Mouse (Mus musculus): Measurements from ENCODE around the gene Oas2. TPM values are rescaled to one million over a fixed set of nuclear protein-coding genes. Genes with fewer than 3 reads are reported as not detected.
A peak's percentile ranks its signal among the peaks of the same experiment; 100 is the strongest.

Oas2 gene
- polyA plus RNA-seq, 1 experiment from 2014 or later, result 0.44 TPM

DNA sequence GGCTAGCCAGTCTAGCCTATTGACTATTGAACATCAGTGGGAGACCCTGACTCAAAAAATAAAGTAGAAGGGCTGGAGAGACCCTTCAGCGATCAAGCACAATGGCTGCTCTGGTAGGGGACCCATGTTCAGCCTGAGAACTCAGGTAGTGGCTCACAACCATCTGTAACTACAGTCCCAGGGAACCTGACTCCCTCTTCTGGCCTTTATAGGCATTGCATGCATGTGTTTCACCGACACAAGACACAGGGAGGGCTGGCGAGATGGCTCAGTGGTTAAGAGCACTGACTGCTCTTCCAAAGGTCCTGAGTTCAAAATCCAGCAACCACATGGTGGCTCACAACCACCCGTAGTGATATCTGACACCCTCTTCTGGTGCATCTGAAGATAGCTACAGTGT is 7.5 kb downstream of the Oas2 start:
- H3K4me3 ChIP-seq (ENCODE audit: low read length), result no peak overlapping the region
- 32% methylated on average over 4 of the region's 4 CpGs for WGBS

DNA sequence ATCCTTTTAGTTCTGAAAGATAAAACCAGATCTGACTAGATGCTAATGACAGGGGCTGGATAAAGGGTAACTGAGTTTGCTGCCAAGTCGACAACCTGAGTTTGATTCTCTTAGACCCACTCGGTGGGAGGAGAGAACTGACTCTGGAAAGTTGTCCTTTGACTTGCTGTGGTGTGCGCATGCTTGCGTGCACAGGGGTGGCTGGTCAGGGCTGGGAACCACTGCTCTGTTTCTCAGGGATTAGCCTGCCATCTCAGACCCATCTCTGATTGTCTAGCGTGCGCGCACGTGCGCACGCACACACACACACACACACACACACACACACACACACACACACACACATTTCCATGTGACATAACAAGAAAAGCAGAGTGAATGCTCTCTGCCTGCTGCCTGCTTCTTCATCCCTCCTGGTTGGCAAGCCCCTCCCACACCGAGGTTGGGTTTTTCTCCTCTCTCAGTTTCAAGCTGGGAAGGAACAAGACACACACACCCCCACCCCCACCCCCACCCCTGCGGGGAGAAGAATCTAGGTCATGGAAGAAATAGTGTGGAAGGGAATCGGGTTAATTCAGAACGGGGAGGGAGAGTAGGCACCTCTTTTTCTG is 15.2 kb downstream of the Oas2 start:
- Histone ChIP-seq H3K27ac (ENCODE audit: low read length) (no peak overlapping the region), H3K4me1 (ENCODE audit: insufficient read depth, low read length) (no peaks in the 10 kb centered on the region), H3K4me2 (replicated peaks; ENCODE audit: low read depth, low read length) (no peak overlapping the region), H3K27me3 (ENCODE audit: insufficient read depth, low read length) (no peaks in the 10 kb centered on the region), H3K4me3 (ENCODE audit: low read length) (no peak overlapping the region), H3K36me3 (ENCODE audit: insufficient read depth, low read length) (no peaks in the 10 kb centered on the region), H3K9me3 (ENCODE audit: low read length) (no peaks in the 10 kb centered on the region), H3K9ac (replicated peaks; ENCODE audit: low read length) (no peak overlapping the region)
- WGBS, result 72% methylated on average over 14 of the region's 14 CpGs
- no peak for ATAC-seq (ENCODE audit: low FRiP score, low TSS enrichment)

More for the DNA sequence above, 7.5 kb downstream of the Oas2 start:
- Histone ChIP-seq H3K27me3 (ENCODE audit: insufficient read depth, low read length) (no peaks in the 10 kb centered on the region), H3K27ac (ENCODE audit: low read length) (no peak overlapping the region), H3K36me3 (ENCODE audit: insufficient read depth, low read length) (no peaks in the 10 kb centered on the region), H3K9ac (replicated peaks; ENCODE audit: low read length) (no peak overlapping the region), H3K9me3 (ENCODE audit: low read length) (no peaks in the 10 kb centered on the region), H3K4me1 (ENCODE audit: insufficient read depth, low read length) (no peaks in the 10 kb centered on the region), H3K4me2 (replicated peaks; ENCODE audit: low read depth, low read length) (no peak overlapping the region)
- no peak for ATAC-seq (ENCODE audit: low FRiP score, low TSS enrichment)

GRCm38 (mm10) chr5:120733696-120734095 is 16.0 kb downstream of the Oas2 start:
- no peak for ATAC-seq (ENCODE audit: low FRiP score, low TSS enrichment)
- 94% methylated on average over 3 of the region's 3 CpGs for WGBS
- Histone ChIP-seq H3K36me3 (ENCODE audit: insufficient read depth, low read length) (no peaks in the 10 kb centered on the region), H3K4me1 (ENCODE audit: insufficient read depth, low read length) (no peaks in the 10 kb centered on the region), H3K27ac (ENCODE audit: low read length) (no peak overlapping the region), H3K9me3 (ENCODE audit: low read length) (no peaks in the 10 kb centered on the region), H3K4me3 (ENCODE audit: low read length) (no peak overlapping the region), H3K27me3 (ENCODE audit: insufficient read depth, low read length) (no peaks in the 10 kb centered on the region), H3K4me2 (replicated peaks; ENCODE audit: low read depth, low read length) (no peak overlapping the region), H3K9ac (replicated peaks; ENCODE audit: low read length) (no peak overlapping the region)

- Histone ChIP-seq H3K4me2 (replicated peaks; ENCODE audit: low read depth, low read length) (no peak overlapping the region), H3K9me3 (ENCODE audit: low read length) (no peaks in the 10 kb centered on the region), H3K27me3 (ENCODE audit: insufficient read depth, low read length) (no peaks in the 10 kb centered on the region), H3K36me3 (ENCODE audit: insufficient read depth, low read length) (no peaks in the 10 kb centered on the region), H3K9ac (replicated peaks; ENCODE audit: low read length) (no peak overlapping the region), H3K27ac (ENCODE audit: low read length) (no peak overlapping the region), H3K4me1 (ENCODE audit: insufficient read depth, low read length) (no peaks in the 10 kb centered on the region), H3K4me3 (ENCODE audit: low read length) (no peak overlapping the region)
- 66% methylated on average over 1 of the region's 1 CpGs for WGBS
- ATAC-seq (ENCODE audit: low FRiP score, low TSS enrichment), result no peak
These were observed 16.9 kb downstream of the Oas2 start for GRCm38 (mm10) chr5:120732740-120733139.

- WGBS, result 80% methylated on average over 10 of the region's 10 CpGs
- no peaks in the 10 kb centered on the region for H3K4me1 ChIP-seq (ENCODE audit: insufficient read depth, low read length)
- no peak overlapping the region for H3K27ac ChIP-seq (ENCODE audit: low read length)
- ATAC-seq (ENCODE audit: low FRiP score, low TSS enrichment), result no peak
- H3K9ac ChIP-seq (replicated peaks; ENCODE audit: low read length), result no peak overlapping the region
- no peak overlapping the region for H3K4me2 ChIP-seq (replicated peaks; ENCODE audit: low read depth, low read length)
- no peaks in the 10 kb centered on the region for H3K9me3 ChIP-seq (ENCODE audit: low read length)
- no peak overlapping the region for H3K4me3 ChIP-seq (ENCODE audit: low read length)
- H3K36me3 ChIP-seq (ENCODE audit: insufficient read depth, low read length), result no peaks in the 10 kb centered on the region
- H3K27me3 ChIP-seq (ENCODE audit: insufficient read depth, low read length), result no peaks in the 10 kb centered on the region
These were observed 20.3 kb downstream of the Oas2 start for GRCm38 (mm10) chr5:120729319-120729718.

DNA sequence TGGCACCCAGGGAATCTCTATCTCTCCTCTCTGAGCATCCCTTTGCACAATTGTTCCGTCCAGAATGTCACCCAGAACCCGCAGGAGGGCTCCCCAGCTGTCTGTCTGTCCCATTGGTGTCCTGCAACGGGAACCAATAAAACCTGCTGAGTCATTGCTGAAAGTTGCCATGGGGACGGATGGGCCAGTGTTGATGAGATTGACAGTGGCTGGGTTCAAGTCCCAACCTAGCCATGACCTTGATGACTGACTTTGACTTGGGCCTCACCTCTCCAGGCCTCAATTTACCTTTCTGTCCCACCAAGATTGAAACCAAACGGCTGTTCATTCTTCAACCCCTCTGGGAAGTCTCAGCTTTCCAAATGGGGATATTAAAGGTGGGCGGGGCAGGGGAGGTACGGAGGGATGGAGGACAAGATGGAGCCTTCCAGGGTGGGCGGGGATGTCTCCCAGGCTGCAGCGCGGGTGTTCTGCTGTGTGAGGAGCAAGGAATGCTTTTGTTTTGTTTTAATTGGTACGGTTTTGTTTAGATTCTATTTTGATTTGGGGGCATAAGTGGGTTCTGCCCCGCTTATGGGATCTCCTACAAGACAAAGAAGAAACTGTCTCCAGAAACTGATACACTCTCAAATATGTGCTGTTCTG is 23.7 kb downstream of the Oas2 start:
- no peaks in the 10 kb centered on the region for H3K36me3 ChIP-seq (ENCODE audit: insufficient read depth, low read length)
- H3K4me3 ChIP-seq (ENCODE audit: low read length), result no peak overlapping the region
- no peaks in the 10 kb centered on the region for H3K27me3 ChIP-seq (ENCODE audit: insufficient read depth, low read length)
- H3K27ac ChIP-seq (ENCODE audit: low read length), result no peak overlapping the region
- 51% methylated on average over 12 of the region's 12 CpGs for WGBS
- ATAC-seq (ENCODE audit: low FRiP score, low TSS enrichment), result no peak
- H3K9me3 ChIP-seq (ENCODE audit: low read length), result no peaks in the 10 kb centered on the region
- H3K4me1 ChIP-seq (ENCODE audit: insufficient read depth, low read length), result no peaks in the 10 kb centered on the region
- no peak overlapping the region for H3K9ac ChIP-seq (replicated peaks; ENCODE audit: low read length)
- H3K4me2 ChIP-seq (replicated peaks; ENCODE audit: low read depth, low read length), result no peak overlapping the region

- Histone ChIP-seq H3K9ac (replicated peaks; ENCODE audit: low read length) (no peak overlapping the region), H3K9me3 (ENCODE audit: low read length) (0 out of 2 replicates have a peak, but pooled peaks cover 3% of the 10 kb centered on the region), H3K36me3 (ENCODE audit: insufficient read depth, low read length) (no peaks in the 10 kb centered on the region), H3K4me3 (ENCODE audit: low read length) (no peak overlapping the region), H3K27me3 (ENCODE audit: insufficient read depth, low read length) (no peaks in the 10 kb centered on the region), H3K4me2 (replicated peaks; ENCODE audit: low read depth, low read length) (no peak overlapping the region), H3K4me1 (ENCODE audit: insufficient read depth, low read length) (peaks cover 5% of the 10 kb centered on the region), H3K27ac (ENCODE audit: low read length) (no peak overlapping the region)
- 58% methylated on average over 7 of the region's 7 CpGs for WGBS
- ATAC-seq (ENCODE audit: low FRiP score, low TSS enrichment), result no peak
These were observed 28.6 kb downstream of the Oas2 start for GRCm38 (mm10) chr5:120721005-120721404.

GRCm38 (mm10) chr5:120718600-120719378 is 30.9 kb downstream of the Oas2 start:
- Histone ChIP-seq H3K9me3 (ENCODE audit: low read length) (0 out of 2 replicates have a peak, but pooled peaks cover 3% of the 10 kb centered on the region), H3K27me3 (ENCODE audit: insufficient read depth, low read length) (peaks cover 8% of the 10 kb centered on the region; the same call in 1 of the 2 replicates), H3K4me2 (replicated peaks; ENCODE audit: low read depth, low read length) (no peak overlapping the region), H3K27ac (ENCODE audit: low read length) (no peak overlapping the region), H3K36me3 (ENCODE audit: insufficient read depth, low read length) (no peaks in the 10 kb centered on the region), H3K4me3 (ENCODE audit: low read length) (no peak overlapping the region), H3K4me1 (ENCODE audit: insufficient read depth, low read length) (peaks cover 5% of the 10 kb centered on the region), H3K9ac (replicated peaks; ENCODE audit: low read length) (no peak overlapping the region)
- peak; percentile 43; the same call in 1 of the 2 replicates for ATAC-seq (ENCODE audit: low FRiP score, low TSS enrichment)
- 53% methylated on average over 14 of the region's 15 CpGs for WGBS

DNA sequence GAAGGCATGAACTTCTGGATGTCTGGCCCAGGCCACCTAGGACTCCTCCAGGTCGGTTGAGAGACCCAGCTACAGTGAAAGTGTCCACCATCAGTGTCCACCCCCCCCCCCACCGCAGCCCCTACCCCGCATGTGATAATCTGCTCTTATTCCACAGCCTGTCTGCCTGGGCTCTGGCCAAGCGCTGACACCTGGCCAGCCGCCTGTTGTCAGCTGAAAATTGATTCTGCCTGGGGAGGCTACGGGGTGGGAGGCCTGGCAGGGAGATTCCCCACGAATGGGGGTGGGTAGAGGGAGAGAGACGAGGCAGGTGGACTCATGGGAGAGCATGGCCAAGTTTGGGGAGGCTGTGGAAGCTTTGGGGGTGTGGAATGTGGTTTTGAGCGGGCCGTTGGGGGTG is 32.5 kb downstream of the Oas2 start:
- H3K27ac ChIP-seq (ENCODE audit: low read length), result no peak overlapping the region
- WGBS, result 73% methylated on average over 10 of the region's 10 CpGs
- H3K36me3 ChIP-seq (ENCODE audit: insufficient read depth, low read length), result no peaks in the 10 kb centered on the region
- 0 out of 2 replicates have a peak, but pooled peaks cover 3% of the 10 kb centered on the region for H3K9me3 ChIP-seq (ENCODE audit: low read length)
- H3K27me3 ChIP-seq (ENCODE audit: insufficient read depth, low read length), result peaks cover 23% of the 10 kb centered on the region
- ATAC-seq (ENCODE audit: low FRiP score, low TSS enrichment), result no peak
- peaks cover 5% of the 10 kb centered on the region for H3K4me1 ChIP-seq (ENCODE audit: insufficient read depth, low read length)
- no peak overlapping the region for H3K4me2 ChIP-seq (replicated peaks; ENCODE audit: low read depth, low read length)
- no peak overlapping the region for H3K9ac ChIP-seq (replicated peaks; ENCODE audit: low read length)
- H3K4me3 ChIP-seq (ENCODE audit: low read length), result no peak overlapping the region

- H3K9ac ChIP-seq (replicated peaks; ENCODE audit: low read length), result no peak overlapping the region
- H3K4me1 ChIP-seq (ENCODE audit: insufficient read depth, low read length), result peaks cover 23% of the 10 kb centered on the region
- 4% methylated on average over 16 of the region's 16 CpGs for WGBS
- no peak overlapping the region for H3K4me2 ChIP-seq (replicated peaks; ENCODE audit: low read depth, low read length)
- H3K9me3 ChIP-seq (ENCODE audit: low read length), result no peaks in the 10 kb centered on the region
- H3K27ac ChIP-seq (ENCODE audit: low read length), result no peak overlapping the region
- H3K4me3 ChIP-seq (ENCODE audit: low read length), result no peak overlapping the region
- ATAC-seq (ENCODE audit: low FRiP score, low TSS enrichment), result no peak
- peaks cover 50% of the 10 kb centered on the region for H3K27me3 ChIP-seq (ENCODE audit: insufficient read depth, low read length)
- H3K36me3 ChIP-seq (ENCODE audit: insufficient read depth, low read length), result no peaks in the 10 kb centered on the region
These were observed 35.3 kb downstream of the Oas2 start for GRCm38 (mm10) chr5:120714314-120714713.

All from kidney, embryonic 16.5 days (tissue).